In the genomic region with DNA sequence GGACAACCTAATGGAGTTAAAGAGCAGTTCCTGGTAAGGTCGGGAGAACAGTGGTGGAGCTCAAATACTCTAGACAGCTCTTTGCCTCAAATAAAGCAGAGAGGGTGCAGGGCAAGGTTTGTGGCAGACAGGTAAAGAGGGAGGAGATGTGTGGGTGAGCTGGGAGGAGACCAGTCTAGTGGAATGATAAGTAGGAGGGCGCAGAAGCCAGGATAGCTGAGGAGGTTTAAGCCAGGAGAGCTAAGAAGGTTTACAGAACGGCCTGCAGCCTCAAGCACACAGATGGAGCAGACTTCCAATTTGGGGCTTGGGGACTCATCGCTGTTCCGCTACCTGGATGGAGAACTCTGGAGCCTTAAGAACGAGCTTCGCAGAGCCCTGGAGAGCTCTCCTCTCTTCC, we compare ENCODE assay signal across 20 mouse cellular contexts. TPM values are rescaled to one million over a fixed set of nuclear protein-coding genes. Genes with fewer than 3 reads are reported as not detected.
DNase-seq lines count a peak whose midpoint lies in the region; ATAC-seq lines count a peak whose summit lies in the region.
"Had no signal": no experiment of that assay in that cellular context is flagged by ENCODE, and none has a peak within 500 bp of the region (broad histone marks: within the 10 kb centered on the region; RNA-seq: fewer than 3 reads in every experiment).

A gene (plus strand): TSS at position 301 of the 400 bp plus-strand sequence.

- no peak for DNase-seq in heart, postnatal 36 days
- DNase-seq in lung, postnatal 25 days (ENCODE audit: low spot score): peak; percentile 9
- no peak for DNase-seq in lung, postnatal 14 days
- DNase-seq in ES-CJ7 (ENCODE audit: low read depth, low spot score): peak; percentile 33
- peak; percentile 40 for DNase-seq in ZHBTc4 (ENCODE audit: low read depth, low spot score)
- DNase-seq in left cerebral cortex, postnatal 36 days (ENCODE audit: low spot score in 2 of 2): no peak
- DNase-seq: adrenal gland, postnatal 14 days; cerebellum, adult 11-12 months; cerebellum, adult 9-10 months; cerebellum, postnatal 25 days; gastrocnemius, postnatal 10 days; heart, postnatal 4 days; kidney, adult 11 months had no signal

- no peak within 1 kb of the TSS for H3K27ac ChIP-seq in heart, embryonic 14.5 days (replicated peaks in 1 of 2; ENCODE audit: control insufficient read depth in 1 of 2, insufficient read depth in 1 of 2, low read depth in 2 of 2, low read length in 2 of 2)
- H3K27ac ChIP-seq: embryonic facial prominence, embryonic 12.5 days; forebrain, embryonic 15.5 days; hindbrain, embryonic 12.5 days had no signal

- 59% methylated on average over 7 of the region's 7 CpGs for WGBS in heart, embryonic 14.5 days

- peaks cover 2 to 4% of the 10 kb centered on the region in 2 experiments; a peak in 1 of 4 replicates for H3K4me1 ChIP-seq in heart, embryonic 14.5 days (ENCODE audit: control insufficient read depth in 2 of 2, insufficient read depth in 2 of 2, low read length in 2 of 2)
- H3K4me1 ChIP-seq: embryonic facial prominence, embryonic 12.5 days; forebrain, embryonic 15.5 days; hindbrain, embryonic 12.5 days had no signal

- no peaks in the 10 kb centered on the region for H3K36me3 ChIP-seq in heart, embryonic 14.5 days (ENCODE audit: control insufficient read depth, insufficient read depth, low read length)
- H3K36me3 ChIP-seq: embryonic facial prominence, embryonic 12.5 days; forebrain, embryonic 15.5 days; hindbrain, embryonic 12.5 days had no signal

- intact Hi-C loops in heart, postnatal 36 days (cut with DNase I): no loop called here
- intact Hi-C loops in left cerebral cortex, postnatal 36 days (cut with DNase I): no loop called here

- peaks cover 49% of the 10 kb centered on the region for H3K27me3 ChIP-seq in heart, embryonic 14.5 days (ENCODE audit: control insufficient read depth, insufficient read depth, low read length)

- H3K9ac ChIP-seq in heart, embryonic 14.5 days (ENCODE audit: low read length): no peak within 1 kb of the TSS
- H3K9ac ChIP-seq: embryonic facial prominence, embryonic 12.5 days; forebrain, embryonic 15.5 days; hindbrain, embryonic 12.5 days had no signal

- ATAC-seq in heart, embryonic 14.5 days (ENCODE audit: insufficient number of reproducible peaks, insufficient read depth, low FRiP score, low read depth): no peak
- ATAC-seq: forebrain, embryonic 15.5 days; hindbrain, embryonic 16.5 days had no signal

- H3K9me3 ChIP-seq in heart, embryonic 14.5 days (ENCODE audit: control insufficient read depth, low read length): no peaks in the 10 kb centered on the region
- H3K9me3 ChIP-seq: embryonic facial prominence, embryonic 12.5 days; forebrain, embryonic 15.5 days; hindbrain, embryonic 12.5 days had no signal

- peak within 1 kb of the TSS; percentile 4; the same call in 1 of the 2 replicates for H3K4me2 ChIP-seq in heart, embryonic 14.5 days (ENCODE audit: low read length)
- H3K4me2 ChIP-seq: embryonic facial prominence, embryonic 12.5 days; forebrain, embryonic 15.5 days; hindbrain, embryonic 12.5 days had no signal

- H3K4me3 ChIP-seq in heart, embryonic 14.5 days (ENCODE audit: control insufficient read depth in 1 of 2, insufficient read depth in 1 of 2, low read depth in 1 of 2, low read length in 2 of 2): no peak within 1 kb of the TSS
- H3K4me3 ChIP-seq: embryonic facial prominence, embryonic 12.5 days; forebrain, embryonic 15.5 days; hindbrain, embryonic 12.5 days had no signal

RNA-seq across cellular contexts. Expression of the gene that starts here (rescaled TPM):
- 0.19 and 0.26 TPM in 2 replicates for polyA plus RNA-seq in heart, embryonic 14.5 days (2014; fragmentation: Nextera tagmentation; extraction: Ambion mirVana)
- not detected for total RNA-seq in heart, postnatal 36 days (2021)
- not detected for total RNA-seq in left cerebral cortex, postnatal 36 days (2021)
- total RNA-seq: heart, adult 8-10 months; heart, postnatal 4 days had no signal
- polyA plus RNA-seq: cortical plate, adult 2 months had no signal

Comparison
In these comparisons a context has a peak if more than half of its experiments do, and no peak if none do; other contexts are left out.
1. DNase-seq: peak in lung, postnatal 25 days (single experiment), ES-CJ7 (single experiment) and ZHBTc4 (single experiment); none in heart, postnatal 36 days (0 of 2), lung, postnatal 14 days (single experiment) and left cerebral cortex, postnatal 36 days (0 of 2).